In genomic region chr4:84433324-84433723, GRCm38 (mm10) we compare ENCODE assay signal across 29 mouse cellular contexts.
"Had no signal": no experiment of that assay in that cellular context is flagged by ENCODE, and none has a peak within 500 bp of the region (broad histone marks: within the 10 kb centered on the region; RNA-seq: fewer than 3 reads in every experiment).

No protein-coding gene starts in this region.

- H3K9me3 ChIP-seq: embryonic facial prominence, embryonic 10.5 days; embryonic facial prominence, embryonic 12.5 days; embryonic facial prominence, embryonic 13.5 days; embryonic facial prominence, embryonic 15.5 days; forebrain, embryonic 10.5 days; forebrain, embryonic 12.5 days; forebrain, embryonic 13.5 days; forebrain, embryonic 15.5 days had no signal

- H3K36me3 ChIP-seq: embryonic facial prominence, embryonic 10.5 days; embryonic facial prominence, embryonic 12.5 days; embryonic facial prominence, embryonic 13.5 days; embryonic facial prominence, embryonic 15.5 days; forebrain, embryonic 10.5 days; forebrain, embryonic 12.5 days; forebrain, embryonic 15.5 days had no signal

- DNase-seq: cerebellum, adult 2 months; cerebellum, adult 8-10 months; cerebellum, adult 9-10 months; cerebellum, adult 9-11 months; cerebellum, postnatal 10 days; cerebellum, postnatal 14 days; cerebellum, postnatal 25 days; cerebellum, postnatal 36 days; embryo, embryonic 11 days; forebrain, postnatal 0 days; gastrocnemius, adult 2 months; gastrocnemius, postnatal 10 days; gastrocnemius, postnatal 14 days; gastrocnemius, postnatal 25 days; gastrocnemius, postnatal 36 days; heart, adult 11 months; heart, adult 18-20 months; heart, adult 2 months had no signal

- ATAC-seq: forebrain, embryonic 13.5 days; forebrain, embryonic 14.5 days; forebrain, embryonic 15.5 days; forebrain, embryonic 16.5 days; forebrain, postnatal 0 days had no signal

- H3K27ac ChIP-seq: embryonic facial prominence, embryonic 10.5 days; embryonic facial prominence, embryonic 12.5 days; embryonic facial prominence, embryonic 13.5 days; embryonic facial prominence, embryonic 15.5 days; forebrain, embryonic 10.5 days; forebrain, embryonic 12.5 days; forebrain, embryonic 13.5 days; forebrain, embryonic 15.5 days; gastrocnemius, adult 2 months; heart, adult 2 months had no signal

- H3K4me1 ChIP-seq: embryonic facial prominence, embryonic 15.5 days; forebrain, embryonic 15.5 days had no signal

- H3K4me3 ChIP-seq: embryonic facial prominence, embryonic 10.5 days; embryonic facial prominence, embryonic 12.5 days; embryonic facial prominence, embryonic 13.5 days; embryonic facial prominence, embryonic 15.5 days; erythroblast, embryonic 14.5 days; forebrain, embryonic 10.5 days; forebrain, embryonic 12.5 days; forebrain, embryonic 13.5 days; forebrain, embryonic 15.5 days; gastrocnemius, adult 2 months; heart, adult 2 months had no signal

- H3K27me3 ChIP-seq: embryonic facial prominence, embryonic 12.5 days; embryonic facial prominence, embryonic 13.5 days; embryonic facial prominence, embryonic 15.5 days; forebrain, embryonic 12.5 days; forebrain, embryonic 13.5 days; forebrain, embryonic 15.5 days had no signal
